Mouse (Mus musculus) liver, embryonic 12.5 days (tissue): ENCODE data around the gene Cntnap1. TPM values are rescaled to one million over a fixed set of nuclear protein-coding genes. Genes with fewer than 3 reads are reported as not detected.

Experiments
- ATAC-seq: fragments of 200-750 bp; cut with Nextera tagmentation; 2 replicates; pipeline ENCODE4 v1.8.0; 2017; ENCODE audit warnings: moderate number of reproducible peaks, mild to moderate bottlenecking, moderate library complexity
- H3K27ac ChIP-seq: fragments of 300-500 bp; sonication (generic); 2 replicates; pipeline ENCODE4 v1.5.1; 2016; ENCODE audit warnings: mild to moderate bottlenecking
- H3K27me3 ChIP-seq: fragments of 300-500 bp; sonication (generic); replicated peaks from 2 replicates; pipeline ENCODE4 v1.6.1; 2016; ENCODE audit warnings: mild to moderate bottlenecking, moderate library complexity
- H3K36me3 ChIP-seq: fragments of 300-500 bp; sonication (generic); 2 replicates; pipeline ENCODE4 v1.6.1; 2016; ENCODE audit warnings: mild to moderate bottlenecking, moderate library complexity
- H3K4me1 ChIP-seq: fragments of 300-500 bp; sonication (generic); 2 replicates; pipeline ENCODE4 v1.6.1; 2016
- H3K4me2 ChIP-seq: fragments of 300-500 bp; sonication (generic); 2 replicates; pipeline ENCODE4 v1.6.1; 2016; ENCODE audit warnings: mild to moderate bottlenecking, moderate library complexity
- H3K4me3 ChIP-seq: fragments of 300-500 bp; sonication (generic); 2 replicates; pipeline ENCODE4 v1.5.1; 2016; ENCODE audit warnings: mild to moderate bottlenecking, moderate library complexity
- H3K9ac ChIP-seq: fragments of 300-500 bp; sonication (generic); 2 replicates; pipeline ENCODE4 v1.6.1; 2016; ENCODE audit warnings: mild to moderate bottlenecking, moderate library complexity
- H3K9me3 ChIP-seq: fragments of 300-500 bp; sonication (generic); replicated peaks from 2 replicates; pipeline ENCODE4 v1.6.1; 2016; ENCODE audit warnings: mild to moderate bottlenecking, moderate library complexity
- WGBS: fragments of 180-500 bp; shearing (Covaris S2); methylation state at CpG from one replicate; pipeline ENCODE4 v1.1.7; 2016; ENCODE audit not compliant: insufficient replicate concordance; 5-methylcytosine and 5-hydroxymethylcytosine counted together
- polyA plus RNA-seq: library from polyadenylated mRNA; unstranded; fragments of >200 nt; fragmentation: Nextera tagmentation; extraction: Ambion mirVana; gene quantifications from 2 replicates; pipeline ENCODE4 v1.2.1, GENCODE M21; 2016

Cntnap1 gene
- polyA plus RNA-seq, 1 experiment from 2014 or later: 0.17 TPM

DNA sequence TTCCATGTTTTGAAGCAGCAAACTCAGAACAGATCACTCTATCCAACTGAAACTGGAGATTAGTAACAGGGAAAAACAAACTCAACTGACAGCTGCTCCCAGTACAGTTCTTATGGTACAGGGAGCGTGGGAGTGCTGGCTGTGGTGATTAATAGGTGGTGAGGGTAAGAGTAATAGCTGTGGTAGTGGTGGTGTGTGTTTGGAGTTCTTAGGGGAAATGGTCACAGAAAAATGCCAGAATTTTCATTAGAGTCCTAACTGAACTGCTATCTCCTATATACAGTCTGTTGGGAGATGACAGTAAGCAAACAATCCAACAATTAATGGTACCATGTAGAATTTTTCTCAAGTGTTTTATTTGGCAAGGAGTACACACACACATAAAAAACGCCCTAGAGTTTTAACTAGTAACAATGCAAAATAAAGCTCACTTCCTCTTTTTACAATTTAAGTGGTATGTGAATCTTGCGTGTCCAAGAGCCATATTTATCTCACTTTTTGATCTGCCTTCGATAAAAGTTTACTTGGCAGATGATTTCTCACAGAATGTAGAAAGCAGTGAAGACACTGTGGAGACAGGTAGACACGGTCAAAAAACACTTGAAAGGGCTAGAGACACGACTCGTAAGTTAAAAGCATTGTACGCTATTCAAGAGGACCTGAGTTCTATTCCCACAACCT, 51.1 kb downstream of the Cntnap1 start:
- peaks cover 15% of the 10 kb centered on the region for H3K36me3 ChIP-seq
- no peaks in the 10 kb centered on the region for H3K9me3 ChIP-seq
- no peaks in the 10 kb centered on the region for H3K27me3 ChIP-seq
- H3K4me3 ChIP-seq: no peak overlapping the region
- no peak overlapping the region for H3K4me2 ChIP-seq
- no peak overlapping the region for H3K9ac ChIP-seq
- no peak overlapping the region for H3K27ac ChIP-seq
- H3K4me1 ChIP-seq: peaks cover 27% of the 10 kb centered on the region
- no peak for ATAC-seq
- 59% methylated on average over 8 of the region's 8 CpGs for WGBS

- H3K27me3 ChIP-seq: peaks cover 22% of the 10 kb centered on the region
- H3K36me3 ChIP-seq: no peaks in the 10 kb centered on the region
- no peaks in the 10 kb centered on the region for H3K9me3 ChIP-seq
- no peak for ATAC-seq
- no peak overlapping the region for H3K4me3 ChIP-seq
- H3K9ac ChIP-seq: no peak overlapping the region
- peaks cover 30% of the 10 kb centered on the region for H3K4me1 ChIP-seq
- H3K4me2 ChIP-seq: 0 out of 2 replicates have a peak overlapping the region, but pooled peaks have one; percentile 91
- 75% methylated on average over 3 of the region's 3 CpGs for WGBS
- H3K27ac ChIP-seq: no peak overlapping the region
These were observed 54.0 kb downstream of the Cntnap1 start for GRCm38 (mm10) chr11:101224337-101224736.

- Histone ChIP-seq H3K27me3 (peaks cover 34% of the 10 kb centered on the region), H3K4me3 (peak overlapping the region; percentile 89), H3K4me2 (peak overlapping the region; percentile 91), H3K36me3 (no peaks in the 10 kb centered on the region), H3K4me1 (peaks cover 31% of the 10 kb centered on the region), H3K27ac (peak overlapping the region; percentile 83), H3K9me3 (no peaks in the 10 kb centered on the region), H3K9ac (peak overlapping the region; percentile 95)
- ATAC-seq: no peak
- 16% methylated on average over 25 of the region's 25 CpGs for WGBS
These were observed 55.2 kb downstream of the Cntnap1 start for GRCm38 (mm10) chr11:101225331-101226064.

DNA sequence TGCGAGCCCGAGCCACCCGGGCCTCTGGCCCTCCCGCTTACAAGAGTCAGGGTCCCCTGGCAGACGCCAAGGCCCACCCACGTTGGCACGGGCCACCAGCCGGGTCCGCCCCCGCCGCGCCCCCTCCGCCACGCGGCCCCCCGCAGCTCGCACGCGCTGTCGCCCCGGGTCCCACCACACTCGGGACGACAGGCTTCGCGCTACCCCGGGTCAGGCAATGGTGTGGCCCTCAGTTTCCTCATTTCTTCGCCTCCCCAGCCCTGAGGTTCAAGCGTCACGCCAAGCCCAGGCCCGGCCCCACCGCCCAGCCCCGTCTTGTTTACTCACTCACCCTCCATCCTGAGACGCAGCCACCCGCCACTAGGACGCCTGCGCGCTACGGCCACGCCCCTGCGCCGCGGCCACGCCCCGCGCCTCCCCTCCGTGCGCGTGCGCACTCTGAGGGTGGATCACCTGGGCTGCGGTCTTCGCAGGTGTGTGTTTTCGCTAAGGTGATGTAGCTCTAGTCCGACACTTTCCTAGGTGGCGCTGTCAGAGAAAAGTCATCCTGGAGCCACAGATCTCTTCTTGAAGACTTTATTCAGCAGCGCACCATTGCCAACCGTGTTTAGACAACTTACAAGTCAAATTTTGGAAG, 55.9 kb downstream of the Cntnap1 start, which contains the start of gene Ezh1:
Ezh1 (minus strand) TSS at position 399 of the 637 bp plus-strand sequence.
- Histone ChIP-seq H3K4me2 (peak within 1 kb of the TSS; percentile 91), H3K36me3 (no peaks in the 10 kb centered on the region), H3K4me3 (peak within 1 kb of the TSS; percentile 89), H3K27ac (peak within 1 kb of the TSS; percentile 83), H3K4me1 (peaks cover 34% of the 10 kb centered on the region), H3K9me3 (no peaks in the 10 kb centered on the region), H3K9ac (peak within 1 kb of the TSS; percentile 95), H3K27me3 (peaks cover 41% of the 10 kb centered on the region)
- 2% methylated on average over 55 of the region's 56 CpGs for WGBS
- peak; percentile 95 for ATAC-seq

- WGBS: 26% methylated on average over 8 of the region's 8 CpGs
- no peak overlapping the region for H3K4me3 ChIP-seq
- H3K9ac ChIP-seq: no peak overlapping the region
- no peak for ATAC-seq
- peaks cover 71% of the 10 kb centered on the region for H3K27me3 ChIP-seq
- no peak overlapping the region for H3K4me2 ChIP-seq
- H3K27ac ChIP-seq: no peak overlapping the region
- no peaks in the 10 kb centered on the region for H3K9me3 ChIP-seq
- H3K4me1 ChIP-seq: peaks cover 43% of the 10 kb centered on the region
- H3K36me3 ChIP-seq: no peaks in the 10 kb centered on the region
These were observed 59.1 kb downstream of the Cntnap1 start for GRCm38 (mm10) chr11:101229361-101229900.

DNA sequence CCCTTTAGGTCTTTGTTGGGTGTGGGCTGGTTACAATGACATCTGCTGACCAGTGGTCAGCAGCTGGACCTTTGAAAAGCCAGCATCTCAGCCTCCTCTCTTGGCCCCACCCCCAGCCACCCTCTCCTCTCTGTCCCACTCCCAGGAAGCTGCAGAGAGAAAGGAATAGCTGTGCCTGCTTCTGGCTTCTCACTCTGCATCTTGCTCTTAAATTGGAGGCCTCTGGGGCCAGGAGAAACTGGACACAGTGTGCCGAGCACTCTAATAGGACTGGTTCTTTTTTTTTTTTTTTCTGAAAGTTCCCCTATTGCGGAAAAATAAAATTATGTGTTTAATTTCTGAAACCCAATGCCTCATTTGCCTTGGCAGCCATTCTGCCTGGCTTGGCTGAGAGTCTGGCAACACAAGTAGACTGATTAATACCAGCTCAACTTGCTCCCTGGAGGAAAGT, 59.8 kb downstream of the Cntnap1 start:
- no peak for ATAC-seq
- H3K4me3 ChIP-seq: no peak overlapping the region
- peaks cover 36% of the 10 kb centered on the region for H3K4me1 ChIP-seq
- no peak overlapping the region for H3K4me2 ChIP-seq
- no peaks in the 10 kb centered on the region for H3K36me3 ChIP-seq
- 0 out of 2 replicates have a peak overlapping the region, but pooled peaks have one; percentile 64 for H3K27ac ChIP-seq
- 23% methylated on average over 2 of the region's 2 CpGs for WGBS
- peaks cover 78% of the 10 kb centered on the region for H3K27me3 ChIP-seq
- no peak overlapping the region for H3K9ac ChIP-seq
- no peaks in the 10 kb centered on the region for H3K9me3 ChIP-seq

GRCm38 (mm10) chr11:101230526-101230925, 60.2 kb downstream of the Cntnap1 start:
- Histone ChIP-seq H3K27ac (peak overlapping the region; percentile 64), H3K4me2 (peak overlapping the region; percentile 47), H3K27me3 (peaks cover 81% of the 10 kb centered on the region), H3K9ac (no peak overlapping the region), H3K36me3 (no peaks in the 10 kb centered on the region), H3K4me3 (0 out of 2 replicates have a peak overlapping the region, but pooled peaks have one; percentile 17), H3K9me3 (no peaks in the 10 kb centered on the region), H3K4me1 (peaks cover 32% of the 10 kb centered on the region)
- ATAC-seq: no peak
- 19% methylated on average over 5 of the region's 5 CpGs for WGBS

DNA sequence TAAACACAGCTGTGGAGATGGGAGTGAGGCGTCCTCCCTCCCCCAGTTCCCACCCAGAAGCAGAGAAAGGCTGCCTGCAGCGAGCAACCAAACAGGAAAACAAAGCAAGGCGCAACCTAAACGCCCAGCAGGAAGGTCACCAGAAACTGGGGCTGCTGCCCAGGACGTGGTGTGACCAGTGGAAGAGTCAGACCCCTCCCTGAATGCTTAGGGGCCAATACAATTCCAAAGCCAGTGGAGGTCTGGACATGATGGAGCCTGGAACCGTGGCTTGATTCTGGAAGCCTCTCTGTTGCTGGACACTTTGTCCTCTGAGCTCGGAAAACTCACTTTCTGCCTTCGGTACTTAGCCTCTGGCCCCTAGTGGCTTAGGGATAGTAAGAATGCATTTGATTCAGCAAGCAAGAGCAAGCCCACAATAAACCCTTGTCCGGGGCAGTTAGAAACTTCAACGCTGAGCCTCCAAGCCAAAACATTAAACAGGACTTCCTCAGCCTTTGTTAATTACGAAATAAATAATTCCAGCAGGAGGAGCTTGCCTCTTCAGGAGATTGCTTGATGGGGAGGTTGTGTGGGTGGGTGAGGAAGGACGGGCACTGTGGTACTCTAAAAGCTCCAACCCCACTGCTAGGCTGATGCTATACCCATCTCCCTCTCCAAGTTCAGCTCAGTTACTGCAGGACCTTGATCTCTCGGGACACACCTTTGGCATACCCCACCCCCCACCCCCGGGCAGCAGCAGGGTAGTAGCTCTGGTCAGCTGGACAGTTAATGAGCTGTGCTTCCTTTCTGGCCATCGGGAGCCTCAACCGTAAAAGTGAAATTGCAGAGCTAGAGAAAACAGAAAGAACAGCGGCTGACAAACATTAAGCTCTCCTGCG, 60.9 kb downstream of the Cntnap1 start:
- peak overlapping the region; percentile 64 for H3K27ac ChIP-seq

DNA sequence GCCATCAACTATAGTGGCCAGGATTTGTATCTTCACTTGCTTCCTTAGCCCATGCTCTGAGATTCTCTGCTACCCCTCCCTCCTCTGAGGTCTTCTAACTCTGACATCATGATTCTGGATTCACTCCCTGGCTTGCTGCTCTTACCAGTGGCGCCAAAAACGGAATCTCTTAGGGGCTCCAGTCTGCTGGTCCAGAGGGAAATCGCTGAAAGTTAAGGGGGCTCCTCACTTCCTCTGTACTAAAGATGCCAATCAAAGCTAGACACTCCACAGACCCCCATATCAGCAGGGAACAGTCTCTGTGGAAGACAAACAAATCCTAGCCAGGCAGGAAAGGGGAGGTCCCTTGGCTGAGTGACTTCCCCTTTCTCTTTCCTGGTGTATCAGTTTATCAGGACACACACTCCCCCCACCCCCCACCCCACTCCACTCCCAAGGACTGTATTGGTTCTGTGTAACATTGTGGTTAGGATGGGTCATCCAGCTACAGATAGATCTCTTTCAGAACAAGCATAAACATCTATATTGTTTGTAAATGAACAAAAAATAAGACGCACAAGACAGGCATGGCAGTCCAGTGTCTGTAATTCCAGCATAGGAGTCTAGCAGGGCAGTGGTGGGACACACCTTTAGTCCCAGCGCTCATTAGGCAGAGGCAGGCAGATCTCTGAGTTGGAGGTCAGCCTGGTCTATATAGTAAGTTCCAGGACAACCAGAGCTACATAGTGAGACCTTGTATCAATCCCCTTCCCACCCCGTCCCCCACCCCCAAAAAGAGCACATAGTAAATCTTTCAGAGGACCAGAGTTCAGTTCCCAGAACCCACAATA, 61.9 kb downstream of the Cntnap1 start:
- H3K9ac ChIP-seq: no peak overlapping the region
- H3K4me2 ChIP-seq: peak overlapping the region; percentile 47
- peak; percentile 51 for ATAC-seq
- WGBS: 17% methylated on average over 6 of the region's 6 CpGs
- peaks cover 87% of the 10 kb centered on the region for H3K27me3 ChIP-seq
- no peaks in the 10 kb centered on the region for H3K36me3 ChIP-seq
- peak overlapping the region; percentile 64; the same call in 1 of the 2 replicates for H3K27ac ChIP-seq
- no peaks in the 10 kb centered on the region for H3K9me3 ChIP-seq
- H3K4me1 ChIP-seq: peaks cover 23% of the 10 kb centered on the region
- no peak overlapping the region for H3K4me3 ChIP-seq

More for the DNA sequence above, 60.9 kb downstream of the Cntnap1 start:
- Histone ChIP-seq H3K27me3 (peaks cover 83% of the 10 kb centered on the region), H3K4me3 (peak overlapping the region; percentile 17), H3K36me3 (no peaks in the 10 kb centered on the region), H3K4me2 (peak overlapping the region; percentile 47), H3K4me1 (peaks cover 27% of the 10 kb centered on the region), H3K9me3 (no peaks in the 10 kb centered on the region), H3K9ac (no peak overlapping the region)
- no peak for ATAC-seq
- 3% methylated on average over 18 of the region's 18 CpGs for WGBS

- no peak overlapping the region for H3K9ac ChIP-seq
- H3K9me3 ChIP-seq: no peaks in the 10 kb centered on the region
- peaks cover 84% of the 10 kb centered on the region for H3K27me3 ChIP-seq
- no peak overlapping the region for H3K27ac ChIP-seq
- ATAC-seq: no peak
- no peak overlapping the region for H3K4me3 ChIP-seq
- WGBS: 43% methylated on average over 1 of the region's 1 CpGs
- H3K36me3 ChIP-seq: no peaks in the 10 kb centered on the region
- peaks cover 23% of the 10 kb centered on the region for H3K4me1 ChIP-seq
- no peak overlapping the region for H3K4me2 ChIP-seq
These were observed 62.9 kb downstream of the Cntnap1 start for GRCm38 (mm10) chr11:101233240-101233639.
